Mouse (Mus musculus): ENCODE results near the gene Gmppb.
A peak's percentile ranks its signal among the peaks of the same experiment; 100 is the strongest.

Gmppb gene

DNA sequence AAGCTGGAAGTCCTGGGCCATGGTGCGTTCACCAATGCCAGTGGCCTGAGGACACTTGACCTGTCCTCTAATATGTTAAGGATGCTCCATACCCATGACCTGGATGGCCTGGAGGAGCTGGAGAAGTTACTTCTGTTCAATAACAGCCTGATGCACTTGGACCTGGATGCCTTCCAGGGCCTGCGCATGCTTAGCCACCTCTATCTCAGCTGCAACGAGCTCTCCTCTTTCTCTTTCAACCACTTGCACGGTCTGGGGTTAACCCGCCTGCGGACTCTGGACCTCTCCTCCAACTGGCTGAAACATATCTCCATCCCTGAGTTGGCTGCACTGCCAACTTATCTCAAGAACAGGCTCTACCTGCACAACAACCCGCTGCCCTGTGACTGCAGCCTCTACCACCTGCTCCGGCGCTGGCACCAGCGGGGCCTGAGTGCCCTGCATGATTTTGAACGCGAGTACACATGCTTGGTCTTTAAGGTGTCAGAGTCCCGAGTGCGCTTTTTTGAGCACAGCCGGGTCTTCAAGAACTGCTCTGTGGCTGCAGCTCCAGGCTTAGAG lies 4.7 kb downstream of the Gmppb start:
- Histone ChIP-seq H3K27me3 (ENCODE audit: insufficient read depth, low read length) (no peaks in the 10 kb centered on the region), H3K9me3 (ENCODE audit: low read length) (no peaks in the 10 kb centered on the region), H3K4me3 (replicated peaks; ENCODE audit: low read length) (peak overlapping the region; percentile 70), H3K36me3 (ENCODE audit: insufficient read depth, low read length) (peaks cover 57% of the 10 kb centered on the region), H3K4me1 (replicated peaks; ENCODE audit: low read depth, low read length) (peaks cover 81% of the 10 kb centered on the region)
- no peak for TF ChIP-seq POU5F1 (IDR thresholded peaks at IDR 0.05; ENCODE audit: borderline replicate concordance, low read length)

DNA sequence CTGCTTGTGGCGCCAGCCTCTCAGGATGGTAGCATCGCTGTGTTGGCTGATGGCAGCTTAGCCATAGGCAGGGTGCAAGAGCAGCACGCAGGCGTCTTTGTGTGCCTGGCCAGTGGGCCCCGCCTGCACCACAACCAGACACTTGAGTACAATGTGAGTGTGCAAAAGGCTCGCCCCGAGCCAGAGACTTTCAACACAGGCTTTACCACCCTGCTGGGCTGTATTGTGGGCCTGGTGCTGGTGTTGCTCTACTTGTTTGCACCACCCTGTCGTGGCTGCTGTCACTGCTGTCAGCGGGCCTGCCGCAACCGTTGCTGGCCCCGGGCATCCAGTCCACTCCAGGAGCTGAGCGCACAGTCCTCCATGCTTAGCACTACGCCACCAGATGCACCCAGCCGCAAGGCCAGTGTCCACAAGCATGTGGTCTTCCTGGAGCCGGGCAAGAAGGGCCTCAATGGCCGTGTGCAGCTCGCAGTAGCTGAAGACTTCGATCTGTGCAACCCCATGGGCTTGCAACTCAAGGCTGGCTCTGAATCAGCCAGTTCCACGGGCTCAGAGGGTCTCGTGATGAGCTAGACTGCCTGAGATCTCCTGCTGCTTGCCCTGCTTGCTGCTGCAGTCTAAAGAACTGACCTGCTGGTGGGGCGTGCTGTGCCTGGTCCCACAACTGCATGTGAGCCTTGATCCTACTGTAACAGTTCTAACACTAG lies 5.4 kb downstream of the Gmppb start:
- Histone ChIP-seq H3K27me3 (ENCODE audit: insufficient read depth, low read length) (no peaks in the 10 kb centered on the region), H3K36me3 (ENCODE audit: insufficient read depth, low read length) (peaks cover 63% of the 10 kb centered on the region), H3K4me1 (replicated peaks; ENCODE audit: low read depth, low read length) (peaks cover 84% of the 10 kb centered on the region), H3K9me3 (ENCODE audit: low read length) (no peaks in the 10 kb centered on the region), H3K4me3 (replicated peaks; ENCODE audit: low read length) (peak overlapping the region; percentile 70)
- TF ChIP-seq CTCF (conservative IDR thresholded peaks at IDR 0.05; ENCODE audit: low read length) (no peak), NANOG (IDR thresholded peaks at IDR 0.05; ENCODE audit: borderline replicate concordance, low read length) (no peak), POU5F1 (IDR thresholded peaks at IDR 0.05; ENCODE audit: borderline replicate concordance, low read length) (no peak)

DNA sequence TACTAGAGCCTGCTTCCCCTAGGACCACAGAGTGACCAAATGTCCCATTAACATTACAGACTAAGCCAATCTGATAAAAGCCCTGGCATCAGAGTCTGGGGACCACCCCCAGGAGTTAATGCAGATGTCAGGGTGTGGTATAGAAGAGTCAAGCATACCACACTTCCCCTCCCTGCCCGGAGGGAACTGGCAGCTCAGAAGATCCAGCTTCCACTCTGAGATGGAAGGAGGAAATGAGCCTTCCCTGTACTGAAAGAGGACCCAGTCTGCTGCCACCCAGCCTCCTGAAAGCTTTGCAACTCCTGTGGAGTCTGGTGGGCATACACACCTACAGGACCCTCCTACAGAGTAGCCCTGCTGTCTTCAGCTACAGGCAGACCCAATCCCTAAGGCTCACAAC lies 6.0 kb downstream of the Gmppb start:
- no peaks in the 10 kb centered on the region for H3K9me3 ChIP-seq (ENCODE audit: low read length)
- no peak overlapping the region; the same call in 1 of the 2 replicates for H3K4me3 ChIP-seq (replicated peaks; ENCODE audit: low read length)
- TF ChIP-seq NANOG (IDR thresholded peaks at IDR 0.05; ENCODE audit: borderline replicate concordance, low read length) (no peak), CTCF (conservative IDR thresholded peaks at IDR 0.05; ENCODE audit: low read length) (no peak), POU5F1 (IDR thresholded peaks at IDR 0.05; ENCODE audit: borderline replicate concordance, low read length) (no peak)
- H3K27me3 ChIP-seq (ENCODE audit: insufficient read depth, low read length) = no peaks in the 10 kb centered on the region
- H3K4me1 ChIP-seq (replicated peaks; ENCODE audit: low read depth, low read length) = peaks cover 84% of the 10 kb centered on the region
- peaks cover 64% of the 10 kb centered on the region for H3K36me3 ChIP-seq (ENCODE audit: insufficient read depth, low read length)

DNA sequence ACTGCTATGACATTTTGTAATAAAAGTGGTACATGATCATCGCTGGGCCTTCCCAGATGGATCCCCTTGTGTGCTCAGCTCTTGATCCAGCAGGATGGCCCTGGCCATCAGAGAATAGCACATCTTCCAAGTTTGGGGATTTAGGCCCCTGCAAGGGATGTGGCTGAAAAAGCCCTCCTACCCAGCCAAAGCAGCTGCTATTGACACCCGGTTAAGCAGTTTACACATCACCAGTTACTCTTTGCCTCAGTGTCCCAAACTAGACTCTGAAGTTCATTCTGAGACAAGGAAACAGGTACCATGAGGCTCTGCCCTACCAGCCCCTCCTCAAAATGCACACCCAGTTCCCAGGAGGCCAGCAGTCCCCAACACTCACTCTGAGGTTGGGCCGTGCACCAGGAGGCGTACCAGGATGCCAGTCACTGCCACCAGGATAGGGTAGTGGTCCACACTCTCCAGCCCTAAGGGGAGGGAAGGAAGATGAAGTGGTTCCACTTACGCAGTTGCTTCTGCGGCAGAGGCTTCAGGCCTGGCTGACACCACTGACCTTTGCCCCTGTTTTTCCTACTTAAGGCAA lies 6.7 kb downstream of the Gmppb start:
- TF ChIP-seq POU5F1 (IDR thresholded peaks at IDR 0.05; ENCODE audit: borderline replicate concordance, low read length) = no peak
- TF ChIP-seq NANOG (IDR thresholded peaks at IDR 0.05; ENCODE audit: borderline replicate concordance, low read length) = no peak
- Histone ChIP-seq H3K36me3 (ENCODE audit: insufficient read depth, low read length) (peaks cover 57% of the 10 kb centered on the region), H3K9me3 (ENCODE audit: low read length) (no peaks in the 10 kb centered on the region), H3K4me3 (replicated peaks; ENCODE audit: low read length) (no peak overlapping the region), H3K4me1 (replicated peaks; ENCODE audit: low read depth, low read length) (peaks cover 82% of the 10 kb centered on the region), H3K27me3 (ENCODE audit: insufficient read depth, low read length) (no peaks in the 10 kb centered on the region)

DNA sequence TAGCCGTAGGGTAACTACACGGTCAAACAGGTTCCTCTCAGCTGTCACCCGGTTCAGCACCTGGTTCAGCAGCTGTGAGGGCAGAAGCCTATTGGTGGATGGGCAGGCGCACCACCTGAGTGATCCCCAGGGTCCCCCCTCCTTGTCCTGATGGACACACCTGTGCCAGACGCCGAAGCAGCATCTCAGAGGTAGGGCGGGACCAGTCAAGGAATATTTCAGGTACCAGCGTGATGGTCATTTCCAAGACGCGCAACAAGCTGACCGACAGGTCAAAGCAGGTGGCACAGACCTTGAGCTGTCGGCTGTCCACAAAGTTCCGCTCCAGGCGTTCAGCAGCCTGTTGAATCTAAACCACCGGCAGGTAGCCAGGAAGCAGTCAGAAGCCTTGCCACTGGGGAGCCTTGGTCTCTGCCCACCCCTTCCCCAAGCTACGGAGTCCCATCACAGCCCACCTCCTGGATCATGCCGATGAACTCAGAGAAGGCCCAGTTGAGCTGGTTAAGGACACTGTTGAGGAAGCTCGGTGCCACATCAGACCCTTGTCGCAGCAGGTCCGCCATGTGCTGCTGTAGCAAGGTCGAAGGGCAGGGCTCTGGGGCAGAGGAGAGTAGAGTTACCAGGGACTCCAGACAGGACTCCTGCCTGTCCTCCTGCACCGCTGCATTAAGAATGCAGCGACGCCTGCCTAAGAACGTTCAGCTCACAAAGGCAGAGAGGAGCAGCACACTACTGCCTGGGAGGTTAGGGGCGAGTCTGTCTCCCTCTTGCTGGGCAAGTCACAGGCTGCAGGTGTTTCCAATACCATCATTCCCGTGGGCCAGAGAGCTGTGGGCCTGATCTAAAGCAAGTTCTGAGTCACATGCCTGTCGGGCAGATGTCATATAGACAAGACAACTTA lies 7.6 kb downstream of the Gmppb start:
- peak overlapping the region; percentile 46 for H3K4me3 ChIP-seq (replicated peaks; ENCODE audit: low read length)
- peaks cover 75% of the 10 kb centered on the region for H3K4me1 ChIP-seq (replicated peaks; ENCODE audit: low read depth, low read length)
- H3K9me3 ChIP-seq (ENCODE audit: low read length) = no peaks in the 10 kb centered on the region
- H3K27me3 ChIP-seq (ENCODE audit: insufficient read depth, low read length) = no peaks in the 10 kb centered on the region
- peaks cover 53% of the 10 kb centered on the region for H3K36me3 ChIP-seq (ENCODE audit: insufficient read depth, low read length)
- no peak for TF ChIP-seq CTCF (conservative IDR thresholded peaks at IDR 0.05; ENCODE audit: low read length)
- no peak for TF ChIP-seq NANOG (IDR thresholded peaks at IDR 0.05; ENCODE audit: borderline replicate concordance, low read length)
- no peak for TF ChIP-seq POU5F1 (IDR thresholded peaks at IDR 0.05; ENCODE audit: borderline replicate concordance, low read length)

DNA sequence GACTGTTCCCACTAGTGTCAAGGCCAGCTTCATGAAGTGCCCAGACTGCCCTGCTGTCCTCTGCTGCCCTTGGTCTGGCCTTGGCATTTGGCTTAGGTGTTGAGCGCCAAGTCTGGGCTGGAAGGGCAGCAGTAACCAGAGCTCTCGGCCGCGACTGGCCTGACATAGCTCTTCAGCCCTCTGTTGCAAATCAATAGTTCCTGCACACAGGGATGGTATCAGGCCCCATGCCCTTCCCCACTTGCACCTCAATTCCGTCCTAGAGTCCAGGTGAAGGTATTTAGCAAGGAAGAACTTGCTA lies 8.2 kb downstream of the Gmppb start:
- Histone ChIP-seq H3K36me3 (ENCODE audit: insufficient read depth, low read length) (peaks cover 53% of the 10 kb centered on the region), H3K4me3 (replicated peaks; ENCODE audit: low read length) (no peak overlapping the region), H3K4me1 (replicated peaks; ENCODE audit: low read depth, low read length) (peaks cover 69% of the 10 kb centered on the region), H3K27me3 (ENCODE audit: insufficient read depth, low read length) (no peaks in the 10 kb centered on the region), H3K9me3 (ENCODE audit: low read length) (no peaks in the 10 kb centered on the region)
- TF ChIP-seq POU5F1 (IDR thresholded peaks at IDR 0.05; ENCODE audit: borderline replicate concordance, low read length) = no peak
- no peak for TF ChIP-seq NANOG (IDR thresholded peaks at IDR 0.05; ENCODE audit: borderline replicate concordance, low read length)
- TF ChIP-seq CTCF (conservative IDR thresholded peaks at IDR 0.05; ENCODE audit: low read length) = no peak

DNA sequence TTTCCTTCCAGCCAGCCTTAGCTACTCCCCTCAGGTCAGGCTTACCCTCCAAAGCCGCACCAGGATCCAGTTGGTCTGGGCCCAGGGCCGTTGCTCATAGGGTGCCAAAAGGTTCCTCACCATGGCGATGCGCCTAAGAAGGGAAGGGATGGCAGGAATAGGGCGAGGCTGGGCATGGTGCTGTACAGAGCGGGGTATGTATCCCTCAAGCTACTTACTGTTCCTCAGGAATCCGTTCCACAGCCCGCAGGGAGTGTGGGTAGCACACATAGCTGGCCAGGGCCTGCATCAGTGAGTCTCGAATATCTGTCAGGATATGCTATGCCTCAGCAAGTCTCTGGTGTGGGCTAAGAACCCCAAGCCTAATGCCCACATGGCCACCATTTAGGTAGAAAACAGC lies 9.2 kb downstream of the Gmppb start:
- H3K27me3 ChIP-seq (ENCODE audit: insufficient read depth, low read length) = no peaks in the 10 kb centered on the region
- H3K4me1 ChIP-seq (replicated peaks; ENCODE audit: low read depth, low read length) = peaks cover 65% of the 10 kb centered on the region
- TF ChIP-seq POU5F1 (IDR thresholded peaks at IDR 0.05; ENCODE audit: borderline replicate concordance, low read length) (no peak), CTCF (conservative IDR thresholded peaks at IDR 0.05; ENCODE audit: low read length) (no peak), NANOG (IDR thresholded peaks at IDR 0.05; ENCODE audit: borderline replicate concordance, low read length) (no peak)
- no peak overlapping the region for H3K4me3 ChIP-seq (replicated peaks; ENCODE audit: low read length)
- H3K36me3 ChIP-seq (ENCODE audit: insufficient read depth, low read length) = peaks cover 60% of the 10 kb centered on the region
- no peaks in the 10 kb centered on the region for H3K9me3 ChIP-seq (ENCODE audit: low read length)

DNA sequence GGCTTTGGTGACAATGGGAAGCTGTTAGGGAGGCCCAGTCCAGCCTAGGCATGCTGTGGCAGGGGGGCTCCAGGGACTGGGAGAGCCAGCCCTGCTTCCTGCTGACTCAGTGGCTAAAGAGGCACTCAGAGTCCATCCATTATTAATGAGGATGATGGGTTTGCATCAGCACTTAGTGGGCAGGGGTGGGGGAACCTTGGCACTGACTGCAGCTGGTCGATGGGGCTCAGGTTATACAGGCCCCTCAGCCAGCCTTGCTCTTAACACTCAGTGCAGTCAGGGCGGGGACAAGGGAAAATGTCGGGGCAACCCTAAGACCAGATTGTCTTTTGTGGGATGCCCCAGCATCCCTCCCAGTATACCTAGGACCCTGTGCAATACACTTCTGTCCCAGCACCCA lies 13.1 kb downstream of the Gmppb start:
- H3K4me1 ChIP-seq (replicated peaks; ENCODE audit: low read depth, low read length) = peaks cover 40% of the 10 kb centered on the region
- H3K9me3 ChIP-seq (ENCODE audit: low read length) = no peaks in the 10 kb centered on the region
- no peaks in the 10 kb centered on the region for H3K27me3 ChIP-seq (ENCODE audit: insufficient read depth, low read length)
- no peak overlapping the region for H3K4me3 ChIP-seq (replicated peaks; ENCODE audit: low read length)
- TF ChIP-seq POU5F1 (IDR thresholded peaks at IDR 0.05; ENCODE audit: borderline replicate concordance, low read length) = no peak
- TF ChIP-seq NANOG (IDR thresholded peaks at IDR 0.05; ENCODE audit: borderline replicate concordance, low read length) = no peak
- no peak for TF ChIP-seq CTCF (conservative IDR thresholded peaks at IDR 0.05; ENCODE audit: low read length)
- H3K36me3 ChIP-seq (ENCODE audit: insufficient read depth, low read length) = peaks cover 66% of the 10 kb centered on the region
